Mouse (Mus musculus) neural tube, embryonic 14.5 days (tissue): ENCODE measurements around the gene Nrgn. TPM values are rescaled to one million over a fixed set of nuclear protein-coding genes. Genes with fewer than 3 reads are reported as not detected.

ENCODE experiments used
- ATAC-seq: fragments of 200-750 bp; cut with Nextera tagmentation; 2 replicates; pipeline ENCODE4 v1.8.0; 2017; ENCODE audit warnings: low read depth, mild to moderate bottlenecking, moderate TSS enrichment, moderate library complexity
- H3K27ac ChIP-seq: fragments of 300-500 bp; sonication (generic); 2 replicates; pipeline ENCODE4 v1.5.1; 2014; ENCODE audit warnings: low read depth, mild to moderate bottlenecking, control low read depth, low read length, moderate library complexity, mixed read lengths
- H3K27me3 ChIP-seq: fragments of 300-500 bp; sonication (generic); 2 replicates; pipeline ENCODE4 v1.6.1; 2014; ENCODE audit warnings: low read length; ENCODE audit not compliant: control insufficient read depth, insufficient read depth
- H3K36me3 ChIP-seq: fragments of 300-500 bp; sonication (generic); 2 replicates; pipeline ENCODE4 v1.6.1; 2014; ENCODE audit warnings: low read length, mixed read lengths; ENCODE audit not compliant: control insufficient read depth, insufficient read depth
- H3K4me1 ChIP-seq: fragments of 300-500 bp; sonication (generic); 2 replicates; pipeline ENCODE4 v1.6.1; 2014; ENCODE audit warnings: low read length; ENCODE audit not compliant: control insufficient read depth, insufficient read depth
- H3K4me2 ChIP-seq: fragments of 300-500 bp; sonication (generic); 2 replicates; pipeline ENCODE4 v1.6.1; 2014; ENCODE audit warnings: mild to moderate bottlenecking, low read depth, low read length, control low read depth
- H3K4me3 ChIP-seq: fragments of 300-500 bp; sonication (generic); 2 replicates; pipeline ENCODE4 v1.5.1; 2014; ENCODE audit warnings: low read depth, low read length, control low read depth, mixed read lengths
- H3K9ac ChIP-seq: fragments of 300-500 bp; sonication (generic); replicated peaks from 2 replicates; pipeline ENCODE4 v1.6.1; 2014; ENCODE audit warnings: low read depth, mild to moderate bottlenecking, control low read depth, low read length, mixed read lengths
- H3K9me3 ChIP-seq: fragments of 300-500 bp; sonication (generic); 2 replicates; pipeline ENCODE4 v1.6.1; 2016; ENCODE audit warnings: low read length; ENCODE audit not compliant: control insufficient read depth
- WGBS: fragments of 180-500 bp; shearing (Covaris S2); extraction: QIAGEN DNeasy Blood & Tissue Kit; methylation state at CpG from one replicate; pipeline ENCODE4 v1.1.7; 2014; 5-methylcytosine and 5-hydroxymethylcytosine counted together
- polyA plus RNA-seq: library from polyadenylated mRNA; unstranded; fragments of >200 nt; fragmentation: Nextera tagmentation; extraction: Ambion mirVana; gene quantifications from 2 replicates; pipeline ENCODE4 v1.2.1, GENCODE M21; 2014

Gene Nrgn
- polyA plus RNA-seq, 1 experiment from 2014 or later: 3.5 TPM

DNA sequence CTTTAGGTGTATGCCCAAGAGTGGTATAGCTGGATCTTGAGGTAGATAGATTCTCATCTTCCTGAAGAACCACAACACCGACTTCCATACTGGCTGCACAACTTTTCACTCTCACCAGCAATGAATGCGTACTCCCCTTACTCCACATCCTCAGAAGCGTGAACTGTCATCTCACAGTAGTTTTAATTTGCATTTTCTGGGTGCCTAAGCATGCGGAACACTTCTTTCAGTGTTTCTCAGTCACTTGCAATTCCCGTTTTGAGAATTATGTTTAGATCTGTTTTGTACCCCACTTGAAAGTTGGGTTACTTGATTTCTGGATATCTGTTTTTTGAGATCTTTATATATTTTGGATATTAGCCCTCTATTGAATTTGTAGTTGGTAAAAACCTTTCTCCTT, 30.9 kb upstream of the Nrgn start:
- Histone ChIP-seq H3K4me1 (no peaks in the 10 kb centered on the region), H3K27me3 (no peaks in the 10 kb centered on the region), H3K4me2 (no peak overlapping the region), H3K36me3 (no peaks in the 10 kb centered on the region), H3K9ac (no peak overlapping the region), H3K4me3 (no peak overlapping the region), H3K9me3 (no peaks in the 10 kb centered on the region), H3K27ac (no peak overlapping the region)
- no peak for ATAC-seq
- WGBS: 85% methylated on average over 5 of the region's 5 CpGs

DNA sequence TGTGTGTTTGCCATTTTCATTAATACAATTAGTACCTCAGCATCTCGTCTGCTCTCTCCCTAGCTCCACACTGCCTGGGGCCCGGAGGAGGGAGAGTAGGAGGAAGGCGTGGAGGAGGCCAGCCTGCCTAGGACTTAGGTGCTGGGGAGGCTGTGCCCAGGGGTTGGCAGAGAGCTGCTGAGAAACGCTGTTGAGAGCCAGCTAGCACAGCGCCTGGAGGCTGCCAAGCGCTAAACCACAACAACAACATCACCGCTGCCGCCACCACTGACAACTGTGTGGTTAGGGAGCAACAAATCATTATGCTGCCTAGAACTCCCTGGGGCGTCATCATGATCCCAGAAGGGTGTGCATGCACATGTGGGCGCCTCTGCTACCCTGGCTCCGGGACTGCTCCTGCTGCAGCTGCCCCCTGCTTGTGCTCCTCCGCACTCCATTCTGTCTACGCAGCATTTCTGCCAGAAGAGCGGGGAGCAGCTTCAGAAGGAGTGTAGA, 23.8 kb upstream of the Nrgn start:
- ATAC-seq: peak; percentile 92
- H3K27ac ChIP-seq: peak overlapping the region; percentile 71
- H3K36me3 ChIP-seq: no peaks in the 10 kb centered on the region
- H3K4me3 ChIP-seq: peak overlapping the region; percentile 9; the same call in 1 of the 2 replicates
- 12% methylated on average over 14 of the region's 14 CpGs for WGBS
- peak overlapping the region; percentile 44 for H3K4me2 ChIP-seq
- H3K9me3 ChIP-seq: no peaks in the 10 kb centered on the region
- no peaks in the 10 kb centered on the region for H3K27me3 ChIP-seq
- 0 out of 2 replicates have a peak, but pooled peaks cover 11% of the 10 kb centered on the region for H3K4me1 ChIP-seq
- peak overlapping the region; percentile 29; the same call in 1 of the 2 replicates for H3K9ac ChIP-seq

DNA sequence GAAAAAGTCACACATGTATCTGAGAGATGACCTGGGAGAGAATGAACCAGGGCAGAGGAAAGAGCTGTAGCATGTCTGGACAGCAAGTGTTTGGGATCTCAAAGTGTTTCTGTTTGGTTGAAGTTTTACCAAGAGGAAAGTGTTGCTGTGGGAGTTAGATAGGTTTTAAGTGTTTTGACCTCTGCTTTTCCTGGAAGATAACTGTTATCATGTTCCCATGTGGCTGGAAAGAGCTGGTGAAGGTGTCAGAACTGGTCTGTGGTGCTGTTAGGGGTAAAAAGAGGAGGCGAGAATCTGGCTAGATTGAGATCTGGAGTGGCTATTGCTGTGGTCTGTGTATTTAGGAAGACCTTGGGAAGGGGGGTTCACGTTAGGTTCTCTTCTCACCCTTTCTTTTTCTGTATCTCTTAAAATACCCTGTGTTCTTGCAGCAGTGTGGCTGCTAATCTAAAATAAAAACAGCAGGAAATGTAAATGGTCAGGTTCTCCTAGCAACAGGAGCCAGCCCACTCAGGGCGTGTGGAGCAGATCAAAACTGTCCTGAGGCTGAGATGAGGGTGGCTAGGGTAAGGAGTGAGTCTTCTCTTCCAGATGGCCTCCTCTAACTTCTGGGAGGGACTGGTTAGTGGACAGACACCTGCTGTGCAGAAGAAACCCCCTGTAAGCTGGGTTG, 19.6 kb upstream of the Nrgn start:
- H3K36me3 ChIP-seq: no peaks in the 10 kb centered on the region
- WGBS: 64% methylated on average over 3 of the region's 3 CpGs
- no peak for ATAC-seq
- no peak overlapping the region for H3K9ac ChIP-seq
- no peaks in the 10 kb centered on the region for H3K9me3 ChIP-seq
- no peak overlapping the region for H3K27ac ChIP-seq
- peaks cover 18% of the 10 kb centered on the region; the same call in 1 of the 2 replicates for H3K4me1 ChIP-seq
- no peaks in the 10 kb centered on the region for H3K27me3 ChIP-seq
- no peak overlapping the region for H3K4me3 ChIP-seq
- H3K4me2 ChIP-seq: no peak overlapping the region

DNA sequence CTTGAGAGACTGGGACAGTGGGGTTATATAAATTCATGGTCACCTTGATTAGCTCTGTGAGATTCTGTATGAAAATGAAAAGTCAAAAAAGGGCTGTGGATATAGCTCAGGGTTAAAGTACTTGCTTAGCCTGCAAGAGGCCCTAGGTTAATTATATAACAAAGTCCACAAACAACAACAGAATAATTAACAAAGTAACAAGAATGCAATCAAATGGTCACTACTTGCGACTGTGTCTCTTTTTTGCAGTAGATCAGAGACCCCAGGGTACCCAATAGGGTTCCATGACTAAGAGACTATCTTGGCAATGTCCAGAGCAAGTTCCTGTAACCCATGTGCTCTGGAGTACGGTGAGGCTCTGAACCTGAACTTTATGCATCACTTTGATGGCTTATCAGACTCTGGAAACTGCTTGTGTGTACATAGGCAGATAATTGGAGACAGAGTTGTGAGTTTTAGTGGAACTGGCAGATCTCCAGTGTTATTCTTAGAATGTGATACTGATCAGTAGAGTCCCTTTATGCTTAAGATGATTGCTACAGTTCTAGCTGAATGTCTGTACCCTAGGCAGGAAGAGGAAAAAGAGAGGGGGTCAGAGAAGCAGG, 16.6 kb upstream of the Nrgn start:
- H3K36me3 ChIP-seq: no peaks in the 10 kb centered on the region
- no peak overlapping the region for H3K27ac ChIP-seq
- H3K9me3 ChIP-seq: no peaks in the 10 kb centered on the region
- no peaks in the 10 kb centered on the region for H3K27me3 ChIP-seq
- H3K4me2 ChIP-seq: no peak overlapping the region
- peaks cover 7% of the 10 kb centered on the region; the same call in 1 of the 2 replicates for H3K4me1 ChIP-seq
- H3K9ac ChIP-seq: no peak overlapping the region
- H3K4me3 ChIP-seq: no peak overlapping the region
- 78% methylated on average over 2 of the region's 2 CpGs for WGBS
- ATAC-seq: no peak

DNA sequence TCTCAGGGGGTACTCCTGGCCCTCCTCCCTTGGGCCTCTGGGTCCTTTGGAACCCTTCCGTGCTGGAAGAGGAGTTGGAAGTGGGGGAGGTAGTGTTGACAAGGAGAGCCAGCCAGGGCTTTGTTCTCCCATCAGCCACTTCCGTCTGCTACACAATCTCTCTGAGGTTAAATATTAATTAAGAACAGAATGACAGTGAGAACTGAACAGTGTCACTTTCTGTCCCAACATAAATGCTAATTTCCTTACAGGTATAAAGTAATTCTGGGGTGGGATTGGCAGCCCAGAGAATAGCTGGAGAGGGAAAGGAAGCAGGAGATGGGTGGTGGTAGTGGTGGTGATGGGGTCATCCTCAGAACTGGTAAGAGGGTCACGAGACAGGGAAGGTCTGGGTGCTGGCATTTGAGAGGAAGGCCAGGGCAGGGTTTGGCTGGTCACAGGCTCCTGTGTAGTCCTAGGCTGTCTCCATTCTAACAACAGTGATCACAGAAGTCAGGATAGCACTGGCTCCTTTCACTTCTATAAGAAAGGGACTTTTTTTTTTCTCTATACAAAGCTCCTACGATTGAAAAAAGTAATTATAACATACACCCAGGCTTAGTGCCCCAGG, 16.0 kb upstream of the Nrgn start:
- Histone ChIP-seq H3K9me3 (no peaks in the 10 kb centered on the region), H3K27me3 (no peaks in the 10 kb centered on the region), H3K27ac (no peak overlapping the region), H3K4me3 (no peak overlapping the region), H3K4me2 (no peak overlapping the region), H3K36me3 (no peaks in the 10 kb centered on the region), H3K9ac (0 out of 2 replicates have a peak overlapping the region, but pooled peaks have one; percentile 11), H3K4me1 (peaks cover 7% of the 10 kb centered on the region; the same call in 1 of the 2 replicates)
- ATAC-seq: peak; percentile 52; the same call in 1 of the 2 replicates
- WGBS: 30% methylated on average over 4 of the region's 4 CpGs

DNA sequence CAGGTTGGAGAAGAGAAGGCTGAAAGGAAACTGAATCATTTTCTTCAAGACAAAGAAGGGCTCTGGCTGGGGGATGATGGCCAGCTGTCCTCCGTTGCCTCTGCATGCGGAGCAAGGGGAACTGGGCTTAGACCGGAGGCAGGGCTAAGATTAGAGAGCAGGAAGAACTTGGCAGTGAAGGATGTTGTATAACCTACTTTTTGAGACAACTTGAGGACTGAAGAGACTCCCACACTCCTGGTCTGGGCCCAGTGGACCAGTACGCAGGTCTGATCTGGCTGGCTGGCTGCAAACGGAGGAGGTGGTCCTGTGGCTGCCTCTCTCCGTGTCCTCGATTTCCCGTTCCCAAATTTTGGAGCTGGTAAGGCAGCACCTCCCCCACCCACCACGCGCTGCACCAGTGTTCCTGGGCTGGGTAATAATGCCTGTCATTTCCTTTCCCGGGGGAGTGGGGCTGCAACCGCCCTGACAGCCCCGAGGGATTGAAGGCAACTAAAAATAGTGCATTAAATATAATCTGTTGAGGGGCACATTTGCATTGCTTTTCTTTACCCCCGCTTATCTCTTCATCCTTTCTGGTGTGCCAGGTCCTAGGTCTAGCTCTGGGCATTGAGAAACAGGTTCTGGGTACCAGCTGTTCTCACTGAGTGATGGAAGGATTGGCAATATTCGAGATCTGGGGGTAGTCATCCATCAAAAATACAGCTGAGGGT, 15.3 kb upstream of the Nrgn start:
- H3K9ac ChIP-seq: 0 out of 2 replicates have a peak overlapping the region, but pooled peaks have one; percentile 11
- H3K4me3 ChIP-seq: no peak overlapping the region
- H3K36me3 ChIP-seq: no peaks in the 10 kb centered on the region
- H3K27ac ChIP-seq: no peak overlapping the region
- H3K9me3 ChIP-seq: no peaks in the 10 kb centered on the region
- no peak overlapping the region for H3K4me2 ChIP-seq
- H3K27me3 ChIP-seq: no peaks in the 10 kb centered on the region
- WGBS: 25% methylated on average over 15 of the region's 15 CpGs
- ATAC-seq: 0 out of 2 replicates have a peak, but pooled peaks have one; percentile 18
- H3K4me1 ChIP-seq: peaks cover 7% of the 10 kb centered on the region; the same call in 1 of the 2 replicates

DNA sequence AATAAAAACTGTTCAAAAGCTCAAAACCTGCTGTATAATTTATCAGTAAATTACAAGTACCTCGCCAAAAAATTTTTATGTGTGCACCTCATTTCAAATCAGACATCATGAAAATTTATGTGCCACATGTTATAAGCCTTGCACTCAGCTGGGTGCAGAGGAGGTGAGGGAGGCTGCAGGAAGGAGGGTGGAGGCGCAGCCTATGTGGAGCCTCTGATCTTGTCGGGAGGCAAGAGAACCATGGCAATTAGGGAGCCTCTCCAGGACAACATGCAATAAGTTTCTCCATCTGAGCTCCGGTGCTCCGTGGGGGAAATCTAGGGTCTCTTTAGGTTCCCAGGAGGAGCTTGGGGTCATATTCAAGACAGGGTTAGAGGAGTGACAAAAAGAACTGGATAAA, 14.8 kb upstream of the Nrgn start:
- no peak overlapping the region for H3K4me2 ChIP-seq
- no peak overlapping the region for H3K27ac ChIP-seq
- H3K27me3 ChIP-seq: no peaks in the 10 kb centered on the region
- peaks cover 7% of the 10 kb centered on the region; the same call in 1 of the 2 replicates for H3K4me1 ChIP-seq
- H3K9ac ChIP-seq: no peak overlapping the region
- 26% methylated on average over 5 of the region's 5 CpGs for WGBS
- H3K36me3 ChIP-seq: no peaks in the 10 kb centered on the region
- peak; percentile 56; the same call in 1 of the 2 replicates for ATAC-seq
- no peak overlapping the region for H3K4me3 ChIP-seq
- H3K9me3 ChIP-seq: no peaks in the 10 kb centered on the region

DNA sequence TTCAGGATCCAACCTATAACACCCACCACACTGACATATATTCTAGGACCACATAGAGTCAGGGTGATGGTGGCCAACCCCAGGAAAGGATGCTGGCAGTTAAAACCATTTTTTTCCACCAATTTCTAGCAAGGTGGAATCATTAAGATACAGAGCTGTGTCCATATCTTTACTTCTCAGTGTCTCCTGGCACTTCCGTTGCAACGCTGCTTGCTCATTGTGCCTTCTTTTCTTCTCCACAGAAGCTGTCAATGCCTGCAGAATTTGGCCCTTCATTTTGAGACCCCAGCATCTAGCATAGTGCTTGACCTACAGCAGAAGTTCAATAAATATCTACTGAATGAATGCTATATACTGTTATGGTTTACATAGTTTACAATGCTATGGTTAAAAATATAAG, 14.3 kb upstream of the Nrgn start:
- no peak for ATAC-seq
- 94% methylated on average over 2 of the region's 2 CpGs for WGBS

More for the DNA sequence above, 14.3 kb upstream of the Nrgn start:
- no peaks in the 10 kb centered on the region for H3K27me3 ChIP-seq
- no peak overlapping the region for H3K27ac ChIP-seq
- no peak overlapping the region for H3K4me3 ChIP-seq
- H3K36me3 ChIP-seq: no peaks in the 10 kb centered on the region
- H3K9me3 ChIP-seq: no peaks in the 10 kb centered on the region
- peaks cover 7% of the 10 kb centered on the region; the same call in 1 of the 2 replicates for H3K4me1 ChIP-seq
- no peak overlapping the region for H3K4me2 ChIP-seq
- H3K9ac ChIP-seq: no peak overlapping the region
